Mouse (Mus musculus) thymus, adult 2 months (tissue): ENCODE measurements at regions not wholly inside any gene's neighbourhood (a gene's known extent, or its start where the extent isn't known, plus 50 kb on each side); places are given as distances from the start of the nearest gene placed in this dataset.

ENCODE experiments used
- DNase-seq: peaks from one replicate; pipeline ENCODE4 v3.0.0; 2021
- H3K27ac ChIP-seq: fragments of 200-500 bp; 2 replicates; pipeline ENCODE4 v1.5.1; 2012; ENCODE audit warnings: low read length, control low read depth; ENCODE audit not compliant: control insufficient read depth, insufficient read depth
- H3K27me3 ChIP-seq: fragments of 200-500 bp; 2 replicates; pipeline ENCODE4 v1.6.1; 2012; ENCODE audit warnings: mild to moderate bottlenecking, low read length, moderate library complexity, mixed read lengths; ENCODE audit not compliant: control insufficient read depth, insufficient read depth
- H3K36me3 ChIP-seq: fragments of 200-500 bp; 2 replicates; pipeline ENCODE4 v1.6.1; 2012; ENCODE audit warnings: mild to moderate bottlenecking, low read length, moderate library complexity; ENCODE audit not compliant: control insufficient read depth, insufficient read depth
- H3K4me1 ChIP-seq: fragments of 200-500 bp; replicated peaks from 2 replicates; pipeline ENCODE4 v1.6.1; 2012; ENCODE audit warnings: low read length; ENCODE audit not compliant: control insufficient read depth, insufficient read depth
- H3K4me3 ChIP-seq: fragments of 200-500 bp; 2 replicates; pipeline ENCODE4 v1.5.1; 2012; ENCODE audit warnings: mild to moderate bottlenecking, low read length, control low read depth, moderate library complexity; ENCODE audit not compliant: control insufficient read depth, insufficient read depth
- CTCF ChIP-seq: fragments of 200-500 bp; IDR thresholded peaks from 2 replicates; pipeline ENCODE4 v1.5.1; 2012; ENCODE audit warnings: mild to moderate bottlenecking, control low read depth, low read length, moderate library complexity, borderline replicate concordance; ENCODE audit not compliant: control insufficient read depth, poor library complexity, insufficient read depth; ENCODE audit errors: extremely low read depth
- POLR2A ChIP-seq: fragments of 200-500 bp; IDR thresholded peaks from 2 replicates; pipeline ENCODE4 v1.6.1; 2012; ENCODE audit warnings: mild to moderate bottlenecking, low read length, control low read depth, moderate library complexity; ENCODE audit not compliant: control insufficient read depth, poor library complexity, insufficient read depth; ENCODE audit errors: extremely low read depth
- WGBS: fragments of 180-500 bp; shearing (Covaris S2); methylation state at CpG from one replicate; pipeline ENCODE4 v1.1.7; 2018; 5-methylcytosine and 5-hydroxymethylcytosine counted together

DNA sequence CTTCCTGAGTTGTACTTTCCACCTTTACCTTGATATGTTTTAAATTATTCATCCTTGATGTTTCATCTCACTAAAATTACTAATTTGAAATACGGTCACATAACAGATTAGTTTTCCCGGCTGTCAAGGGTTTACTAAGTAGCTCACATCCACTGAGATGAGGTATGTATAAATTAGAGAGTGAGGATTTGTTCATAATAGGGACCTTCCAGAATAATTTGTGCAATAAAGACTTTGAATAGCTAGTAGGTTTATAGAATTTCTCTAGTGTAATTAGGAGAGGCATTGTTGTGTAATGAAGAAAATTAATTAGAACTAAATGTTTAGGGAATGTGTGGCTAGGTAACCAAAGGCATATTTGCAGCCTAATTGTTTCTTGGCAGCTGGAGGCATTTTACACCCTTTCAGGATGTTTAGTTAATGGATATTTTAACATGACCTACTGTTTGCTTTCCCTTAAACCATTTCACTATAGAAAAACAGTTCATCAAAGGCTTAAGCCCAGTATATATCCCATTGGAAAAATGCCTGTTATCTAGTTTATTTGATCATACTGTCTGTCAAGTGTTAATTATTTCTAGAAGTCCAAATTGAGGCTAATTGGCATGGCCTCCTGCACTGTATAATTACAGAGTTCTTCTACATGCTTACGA lies 70.8 kb downstream of the Mat2b start:
- H3K27me3 ChIP-seq = no peaks in the 10 kb centered on the region
- H3K27ac ChIP-seq = no peak overlapping the region
- TF ChIP-seq CTCF (no peak), POLR2A (no peak)
- DNase-seq = no peak
- no peak overlapping the region for H3K4me3 ChIP-seq
- no peaks in the 10 kb centered on the region for H3K4me1 ChIP-seq
- 96% methylated on average over 3 of the region's 3 CpGs for WGBS
- H3K36me3 ChIP-seq = no peaks in the 10 kb centered on the region

DNA sequence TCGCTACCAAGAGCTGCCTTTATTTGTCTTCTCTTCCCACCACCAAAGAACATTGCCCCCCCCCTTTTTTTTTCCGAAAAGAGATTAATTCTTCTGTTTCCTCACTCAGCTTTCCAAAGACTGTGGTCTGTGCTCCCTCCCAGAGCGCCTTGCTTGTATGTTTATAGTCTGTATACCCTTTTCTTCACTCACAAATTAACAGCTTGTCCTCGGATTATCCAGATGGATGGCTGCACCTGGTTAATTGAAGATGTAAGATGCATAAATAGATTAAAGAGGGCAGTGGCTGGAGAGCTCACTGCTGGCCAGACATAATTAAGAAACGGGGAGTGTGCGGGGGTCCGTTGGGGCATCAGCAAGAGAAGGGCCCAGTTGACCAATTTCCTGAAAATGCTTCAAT lies 75.0 kb downstream of the Mat2b start:
- TF ChIP-seq POLR2A (no peak), CTCF (no peak)
- no peak overlapping the region for H3K4me3 ChIP-seq
- no peak overlapping the region for H3K27ac ChIP-seq
- no peaks in the 10 kb centered on the region for H3K27me3 ChIP-seq
- no peaks in the 10 kb centered on the region for H3K36me3 ChIP-seq
- no peak for DNase-seq
- no peaks in the 10 kb centered on the region for H3K4me1 ChIP-seq
- WGBS = 84% methylated on average over 7 of the region's 7 CpGs

DNA sequence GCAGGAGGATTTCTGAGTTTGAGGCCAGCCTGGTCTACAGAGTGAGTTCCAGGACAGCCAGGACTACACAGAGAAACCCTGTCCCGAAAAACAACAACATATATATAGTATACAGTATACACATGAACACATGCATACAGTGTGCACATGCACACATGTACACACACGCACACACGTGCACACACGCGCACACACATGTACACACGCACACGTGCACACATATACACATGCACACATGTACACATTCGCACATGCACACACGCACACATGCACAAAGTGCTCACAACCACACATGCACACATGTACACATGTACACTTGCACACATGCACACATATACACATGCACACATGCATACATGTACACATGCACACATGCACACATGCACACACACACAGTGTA lies 92.0 kb downstream of the Mat2b start:
- WGBS = 96% methylated on average over 9 of the region's 9 CpGs
- TF ChIP-seq POLR2A = no peak
- no peak for TF ChIP-seq CTCF
- Histone ChIP-seq H3K4me1 (no peaks in the 10 kb centered on the region), H3K27ac (no peak overlapping the region), H3K4me3 (no peak overlapping the region), H3K36me3 (no peaks in the 10 kb centered on the region), H3K27me3 (no peaks in the 10 kb centered on the region)
- no peak for DNase-seq

DNA sequence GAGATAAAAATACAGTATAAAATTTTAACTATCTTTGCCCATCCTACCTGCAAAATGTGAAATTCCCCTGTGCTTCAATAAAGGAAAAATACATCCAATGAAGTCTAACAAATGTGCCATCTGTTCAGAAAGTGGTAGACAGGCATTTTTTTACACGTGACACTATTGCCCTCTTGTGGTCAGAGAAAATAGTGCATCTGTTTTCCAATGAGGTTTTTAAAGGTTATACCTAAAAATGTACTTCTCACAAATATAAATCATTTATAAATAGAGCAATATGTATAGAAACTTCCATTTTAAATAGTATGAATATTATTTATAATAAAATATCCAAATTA lies 93.5 kb downstream of the Mat2b start:
- Histone ChIP-seq H3K36me3 (no peaks in the 10 kb centered on the region), H3K27me3 (no peaks in the 10 kb centered on the region), H3K4me1 (no peaks in the 10 kb centered on the region), H3K4me3 (no peak overlapping the region), H3K27ac (no peak overlapping the region)
- no peak for TF ChIP-seq CTCF
- TF ChIP-seq POLR2A = no peak
- 0% methylated on average over 1 of the region's 1 CpGs for WGBS
- peak; percentile 3 for DNase-seq

DNA sequence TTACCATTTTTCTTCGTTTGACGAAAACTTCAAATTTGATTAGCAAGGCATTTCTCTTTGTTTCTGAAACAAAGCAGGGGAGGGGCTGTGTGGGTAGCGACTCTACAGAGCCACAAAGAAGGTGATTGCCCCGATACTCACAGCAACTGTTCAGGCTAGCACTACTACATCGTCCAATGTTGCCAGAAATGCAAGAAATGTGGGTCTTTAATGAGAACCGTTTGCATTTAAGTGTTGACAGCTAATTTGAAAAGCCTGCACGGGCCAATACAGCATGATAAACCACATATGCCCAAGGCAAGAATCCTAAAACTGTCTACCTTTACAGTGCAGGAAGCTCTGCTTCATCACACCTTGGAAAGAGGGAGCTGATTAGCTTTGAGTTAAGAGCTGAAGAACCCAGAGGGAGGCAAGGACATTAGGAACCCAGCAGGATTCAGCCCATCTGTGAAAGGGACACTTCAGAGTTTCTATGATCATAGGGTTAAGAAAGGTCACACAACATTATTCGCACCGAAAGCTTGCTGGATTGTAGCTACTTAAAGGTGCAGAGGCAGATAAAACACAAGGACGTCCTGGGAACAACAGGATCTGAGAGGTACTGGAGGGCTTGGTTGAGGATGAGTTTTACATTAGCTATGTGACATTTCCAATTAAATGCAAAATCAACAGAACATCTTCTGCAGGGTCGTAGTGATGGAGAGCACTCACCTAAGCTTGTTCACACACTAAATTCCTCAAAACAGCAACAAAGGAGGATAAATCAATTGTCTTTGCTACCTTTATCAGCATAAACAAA lies 94.0 kb downstream of the Mat2b start:
- H3K27ac ChIP-seq = no peak overlapping the region
- H3K36me3 ChIP-seq = no peaks in the 10 kb centered on the region
- DNase-seq = no peak
- no peaks in the 10 kb centered on the region for H3K27me3 ChIP-seq
- H3K4me3 ChIP-seq = no peak overlapping the region
- H3K4me1 ChIP-seq = no peaks in the 10 kb centered on the region
- WGBS = 30% methylated on average over 11 of the region's 11 CpGs
- TF ChIP-seq POLR2A = no peak
- TF ChIP-seq CTCF = no peak

DNA sequence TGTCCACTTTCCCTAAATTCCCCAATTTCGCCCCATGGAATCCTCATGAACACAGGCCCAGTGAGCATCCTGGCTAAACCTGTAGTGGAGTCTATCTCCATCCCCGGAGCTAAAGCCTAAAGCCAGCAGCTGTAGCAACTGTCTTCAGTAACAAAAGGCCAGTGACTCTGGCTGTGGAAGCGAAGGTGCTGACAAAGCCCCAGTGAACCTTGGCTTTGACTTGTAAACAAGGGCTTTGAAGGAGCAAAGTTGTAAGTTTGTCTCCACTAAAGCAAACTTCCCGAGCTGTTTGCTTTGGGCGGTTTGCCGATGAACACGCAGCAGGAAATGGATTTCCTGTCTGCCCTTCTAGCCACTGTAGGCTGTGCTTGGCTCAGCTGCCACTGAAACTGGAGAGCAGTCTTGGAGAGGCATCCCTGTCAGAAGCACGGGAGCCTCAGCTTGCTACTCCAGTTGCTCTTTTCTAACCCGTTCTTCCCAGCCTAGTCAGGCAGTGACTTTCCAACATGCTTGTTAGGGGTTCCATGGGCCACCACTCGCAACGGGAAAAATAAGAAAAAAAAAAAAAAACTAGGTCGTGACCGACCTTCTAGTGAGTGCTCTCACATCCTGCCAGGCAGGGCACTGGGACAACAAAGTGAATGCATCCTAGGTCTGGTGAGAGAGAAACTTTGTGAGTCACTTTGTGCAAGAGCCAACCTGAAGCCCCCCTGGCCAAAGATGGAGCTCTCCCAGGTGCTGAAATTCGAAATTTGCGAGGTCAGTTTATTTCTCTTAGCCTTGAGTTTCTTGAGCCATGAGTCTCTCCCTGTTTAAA lies 94.8 kb downstream of the Mat2b start:
- WGBS = 10% methylated on average over 15 of the region's 15 CpGs
- no peak for TF ChIP-seq POLR2A
- no peak for TF ChIP-seq CTCF
- DNase-seq = no peak
- no peak overlapping the region for H3K27ac ChIP-seq
- H3K27me3 ChIP-seq = no peaks in the 10 kb centered on the region
- H3K36me3 ChIP-seq = no peaks in the 10 kb centered on the region
- H3K4me1 ChIP-seq = no peaks in the 10 kb centered on the region
- no peak overlapping the region for H3K4me3 ChIP-seq
